Mouse (Mus musculus): ENCODE measurements around the gene Gm16434.
"Not testable (repeated sequence)": the region's sequence is repeated elsewhere in the genome, so short reads cannot be mapped to it uniquely, and the experiment has no call there.

The Gm16434 gene

GRCm38 (mm10) chr14:7194440-7194839 is at the start of gene Gm16434:
Gm16434 (minus strand) TSS chr14:7194540.
- not testable (repeated sequence) for DNase-seq (ENCODE audit: low spot score in 2 of 2)

GRCm38 (mm10) chr14:7243498-7243897 is 49.2 kb upstream of the Gm16434 start:
- DNase-seq (ENCODE audit: low spot score in 2 of 2) = not testable (repeated sequence)

GRCm38 (mm10) chr14:7200070-7200469 is 5.7 kb upstream of the Gm16434 start:
- DNase-seq (ENCODE audit: low spot score in 2 of 2) = peak in 1 of 2 experiments; percentile 1

GRCm38 (mm10) chr14:7174483-7174971 is 19.8 kb downstream of the Gm16434 start, which contains the start of gene Gm3512:
Gm3512 (minus strand) TSS chr14:7174533.
- not testable (repeated sequence) for DNase-seq (ENCODE audit: low spot score in 2 of 2)

All from spleen, postnatal 36 days (tissue).